Mouse (Mus musculus) urinary bladder, adult 18-20 months (tissue): ENCODE results near the gene Slc43a2.

Source experiments
- DNase-seq, 2 experiments: peaks; one replicate each; pipeline ENCODE4 v3.0.0; 2022; ENCODE audit warnings: low spot score in 2 of 2, mixed read lengths in 2 of 2

Gene Slc43a2

DNA sequence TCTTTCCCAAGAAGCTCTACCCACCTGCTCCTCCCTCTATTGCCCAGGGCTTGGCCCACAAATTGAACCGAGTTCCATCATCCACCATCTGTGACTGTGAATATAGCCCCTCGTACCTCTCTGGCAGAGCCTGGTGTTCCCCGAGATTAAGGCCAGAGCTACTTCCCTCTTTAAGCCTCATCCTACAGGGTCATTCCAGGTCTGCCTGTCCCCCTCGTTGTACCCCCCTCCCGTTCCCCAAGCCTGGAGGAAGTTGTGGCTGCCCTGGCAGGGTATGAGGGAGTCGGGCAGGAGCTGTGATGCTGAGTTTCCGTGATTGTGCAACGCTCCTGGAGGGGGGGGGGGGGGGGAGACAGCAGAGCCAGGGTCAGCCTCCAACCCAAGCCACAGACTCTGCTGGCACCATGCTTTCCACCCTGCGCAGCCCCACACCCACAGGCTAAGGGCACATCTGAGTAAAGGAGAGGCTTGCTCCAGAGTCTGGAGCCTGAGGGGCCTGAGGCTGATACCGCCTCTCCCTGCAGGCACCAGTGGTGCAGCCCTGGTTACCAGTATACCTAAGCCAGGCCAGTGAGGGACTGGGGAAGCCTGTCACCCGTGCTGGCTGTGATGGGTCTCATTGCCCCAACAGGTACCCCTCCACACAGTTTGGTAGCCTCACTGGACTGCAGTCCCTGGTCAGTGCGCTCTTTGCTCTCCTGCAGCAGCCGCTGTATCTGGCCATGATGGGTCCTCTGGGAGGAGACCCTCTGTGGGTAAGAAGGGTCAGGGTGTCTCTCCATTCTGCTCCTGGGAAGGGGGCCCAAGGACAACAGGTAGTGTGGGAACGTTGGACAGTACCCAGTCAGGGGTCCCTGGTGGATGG, 39.9 kb downstream of the Slc43a2 start:
- DNase-seq = peak in 1 of 2 experiments; percentile 39

- DNase-seq = no peak
Observed at GRCm38 (mm10) chr11:75572301-75572791, 40.9 kb downstream of the Slc43a2 start.

DNA sequence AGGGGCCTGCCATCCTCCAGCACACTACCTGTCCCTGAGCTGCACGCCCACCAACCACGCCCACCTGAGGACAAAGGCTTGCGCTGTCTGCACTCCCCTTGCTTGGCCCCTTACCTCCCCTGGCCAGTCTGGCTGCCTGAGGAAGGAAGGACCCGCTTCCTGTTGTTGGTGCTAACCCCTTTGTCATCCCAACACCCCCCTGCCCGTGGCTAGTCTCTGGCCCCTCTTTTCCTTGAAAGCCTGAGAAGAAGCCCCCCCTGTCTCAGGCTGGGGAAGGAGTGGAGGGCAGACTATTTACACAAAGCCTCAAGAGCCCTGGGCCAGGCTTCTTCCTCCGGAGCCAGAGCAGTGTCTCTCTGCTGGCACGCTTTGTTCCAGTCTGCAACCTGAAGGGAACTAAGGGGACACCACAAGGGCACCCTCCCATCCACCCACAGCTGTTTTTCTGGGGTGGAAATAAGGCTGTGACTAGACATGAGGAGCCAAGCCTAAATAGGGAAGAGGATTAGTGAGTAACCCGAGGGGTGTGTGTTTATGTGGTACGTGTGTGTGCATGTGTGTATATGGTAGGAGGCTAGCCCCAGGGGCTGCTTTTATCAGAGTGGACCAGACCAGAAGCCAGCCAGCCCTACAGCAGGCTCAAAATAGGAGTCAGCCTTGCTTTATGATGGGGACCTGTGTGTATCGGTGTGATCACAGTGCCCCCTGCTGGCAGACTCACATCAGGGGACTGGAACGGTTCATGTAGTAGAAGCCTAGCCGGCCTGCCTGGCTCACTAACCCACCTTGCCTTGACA, 41.6 kb downstream of the Slc43a2 start:
- DNase-seq = peak; percentile 85 to 86

- no peak for DNase-seq
Observed at GRCm38 (mm10) chr11:75574378-75575123, 43.1 kb downstream of the Slc43a2 start.

GRCm38 (mm10) chr11:75575560-75576123, 44.1 kb downstream of the Slc43a2 start:
- no peak for DNase-seq

GRCm38 (mm10) chr11:75578609-75579008, 47.1 kb downstream of the Slc43a2 start:
- no peak for DNase-seq

- DNase-seq = no peak
Observed at GRCm38 (mm10) chr11:75581495-75582149, 50.1 kb downstream of the Slc43a2 start.

DNA sequence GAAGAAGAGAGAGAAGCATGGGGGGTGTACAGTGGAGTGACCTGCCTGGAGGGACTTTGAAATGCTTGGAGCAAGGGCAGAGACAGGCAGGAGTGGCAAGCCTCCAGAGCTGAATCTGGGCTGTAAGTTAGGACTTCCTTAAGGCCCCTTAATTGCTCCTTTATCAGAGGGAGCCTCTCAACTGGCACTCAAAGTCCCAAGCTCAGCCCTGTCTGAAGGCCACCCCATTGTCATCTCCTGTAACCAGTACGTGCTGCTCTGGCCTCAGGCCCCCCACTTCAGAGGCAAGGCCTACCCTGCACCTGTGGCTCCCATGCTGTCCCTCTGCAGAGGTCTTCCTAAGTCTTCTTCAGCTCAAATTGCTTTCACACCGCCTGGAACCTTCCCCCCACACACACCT, 52.0 kb downstream of the Slc43a2 start:
- no peak for DNase-seq

- no peak for DNase-seq
Observed at GRCm38 (mm10) chr11:75585061-75585460, 53.6 kb downstream of the Slc43a2 start.

DNA sequence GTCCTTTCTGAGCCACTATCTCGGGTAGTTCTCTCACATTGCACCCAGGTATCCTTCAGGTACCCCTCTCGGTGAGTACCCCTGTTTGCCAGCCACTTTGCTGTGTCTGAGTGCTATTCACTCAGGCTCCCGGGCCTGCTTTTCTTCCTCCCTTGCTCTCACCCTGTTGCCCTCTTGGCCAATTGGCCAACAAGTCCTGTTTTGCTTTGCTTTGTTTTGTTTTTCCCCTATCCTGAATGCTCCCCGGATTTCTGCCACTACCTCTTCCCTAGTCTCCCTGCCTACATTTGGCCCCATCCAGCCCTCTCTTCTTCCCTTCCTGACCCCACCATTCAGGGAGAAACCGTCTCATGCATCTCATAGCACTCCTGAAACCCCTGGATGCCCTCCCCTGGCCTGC, 54.5 kb downstream of the Slc43a2 start:
- DNase-seq = no peak

GRCm38 (mm10) chr11:75586963-75587362, 55.5 kb downstream of the Slc43a2 start:
- no peak for DNase-seq

DNA sequence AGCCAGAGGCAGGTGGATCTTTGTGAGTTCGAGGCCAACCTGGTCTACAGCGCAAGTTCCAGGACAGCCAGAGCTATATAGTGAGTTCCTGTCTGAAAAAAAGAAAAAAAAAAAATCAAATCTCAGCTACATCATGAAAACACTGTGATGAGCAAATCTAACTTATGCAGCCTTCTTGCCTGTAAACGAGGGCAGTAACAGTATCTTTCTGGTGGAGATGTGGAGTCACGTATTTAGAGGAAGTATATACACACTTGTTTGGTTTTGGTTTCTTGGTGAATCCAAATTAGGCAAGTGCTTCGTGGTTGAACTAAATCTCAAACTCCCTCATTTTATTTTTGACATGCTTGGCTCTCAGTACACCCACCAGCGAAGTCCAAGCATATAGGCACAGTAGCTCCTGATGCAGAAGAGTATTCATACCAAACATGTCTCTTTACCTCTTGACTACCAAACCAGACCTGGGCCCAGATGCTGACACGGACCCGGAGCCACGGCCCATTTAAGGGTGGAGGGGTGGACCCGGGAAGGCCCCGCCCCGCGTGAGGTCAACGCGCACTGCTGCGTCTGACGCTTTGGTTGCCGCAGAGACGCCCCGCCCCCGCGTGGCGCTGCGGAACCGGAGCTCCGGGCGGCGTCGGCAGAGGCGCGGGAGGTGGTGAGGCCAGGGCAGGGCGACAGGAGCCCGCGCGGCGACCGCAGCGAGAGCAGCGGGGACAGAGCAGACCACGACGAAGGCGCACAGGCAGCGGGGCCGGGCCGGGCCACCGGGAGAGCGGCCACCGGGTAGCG, 56.2 kb downstream of the Slc43a2 start, which contains the start of gene Pitpna:
Pitpna (plus strand) TSS at position 605 of the 792 bp plus-strand sequence.
- peak; percentile 90 to 93 for DNase-seq

DNA sequence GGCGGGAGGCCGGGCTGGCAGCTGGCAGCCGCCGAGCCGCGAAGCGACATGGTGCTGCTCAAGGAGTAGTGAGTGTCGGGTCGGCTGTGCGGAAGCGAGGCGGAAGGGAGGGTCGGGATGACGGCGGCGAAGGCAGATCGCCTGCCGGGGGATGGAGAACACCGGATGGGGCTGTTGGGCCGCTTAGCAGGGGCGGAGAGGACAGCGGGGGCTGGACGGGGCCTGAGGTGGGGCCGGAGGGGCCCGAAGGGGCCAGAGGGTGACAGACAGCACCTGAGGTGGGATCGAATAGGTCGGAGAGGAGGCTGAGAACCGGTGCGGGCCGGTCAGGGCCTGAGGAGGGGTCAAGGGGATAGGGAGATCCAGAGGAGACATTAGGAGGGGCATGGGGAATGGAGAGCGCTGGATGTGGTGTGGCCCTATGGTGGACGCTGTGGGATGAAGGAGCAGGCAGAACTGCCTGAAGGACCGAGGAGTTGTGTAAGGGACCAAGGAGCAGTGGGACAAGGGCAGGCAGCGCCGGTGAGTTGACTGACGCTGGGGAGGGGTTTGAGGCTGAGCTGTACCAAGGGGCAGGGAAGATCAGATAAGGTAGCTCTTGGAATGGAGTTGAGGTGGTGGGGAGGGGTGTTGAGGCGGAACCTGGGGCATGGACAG, 56.9 kb downstream of the Slc43a2 start:
- peak in 1 of 2 experiments; percentile 45 for DNase-seq

DNA sequence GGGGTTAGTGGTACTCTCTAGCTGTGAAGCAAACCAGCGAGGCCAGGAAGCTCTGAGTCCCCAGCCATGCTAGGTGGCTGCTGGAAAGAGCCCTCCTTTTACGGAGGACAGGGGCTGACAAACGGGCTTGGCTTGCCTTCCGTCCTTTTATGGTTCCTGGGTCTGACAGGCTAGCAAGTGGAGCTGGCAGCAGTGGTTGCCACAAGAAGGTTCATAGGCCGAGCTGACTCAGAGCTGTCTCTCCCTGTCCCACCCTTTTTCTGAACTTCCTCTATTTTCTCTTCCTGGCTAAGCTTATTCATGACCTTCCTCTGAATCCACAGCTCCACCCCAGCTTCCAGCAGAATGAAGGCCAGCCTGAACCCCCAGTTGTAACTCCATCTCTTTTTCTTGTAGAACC, 61.1 kb downstream of the Slc43a2 start:
- peak in 1 of 2 experiments; percentile 64 for DNase-seq

- no peak for DNase-seq
Observed at GRCm38 (mm10) chr11:75594431-75594830, 62.9 kb downstream of the Slc43a2 start.

DNA sequence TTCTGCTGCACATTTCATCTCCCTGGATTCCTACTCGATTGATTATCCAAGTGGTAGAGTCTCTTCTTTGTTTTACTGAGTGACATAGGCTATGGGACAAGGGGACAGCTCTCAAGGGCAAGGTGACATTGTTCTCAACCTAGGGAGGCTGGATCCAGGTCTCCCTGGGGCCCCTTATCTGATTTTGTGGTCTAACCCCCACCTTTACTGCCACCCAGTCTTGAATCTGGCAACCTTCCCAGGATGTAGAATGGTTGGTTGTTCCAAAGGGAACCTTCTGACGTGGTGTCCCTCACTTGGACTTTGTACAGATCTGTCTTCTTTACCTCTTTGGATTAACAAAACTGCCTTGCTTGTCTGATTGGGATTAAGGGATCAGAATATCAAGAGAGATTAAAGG, 63.9 kb downstream of the Slc43a2 start:
- no peak for DNase-seq

DNA sequence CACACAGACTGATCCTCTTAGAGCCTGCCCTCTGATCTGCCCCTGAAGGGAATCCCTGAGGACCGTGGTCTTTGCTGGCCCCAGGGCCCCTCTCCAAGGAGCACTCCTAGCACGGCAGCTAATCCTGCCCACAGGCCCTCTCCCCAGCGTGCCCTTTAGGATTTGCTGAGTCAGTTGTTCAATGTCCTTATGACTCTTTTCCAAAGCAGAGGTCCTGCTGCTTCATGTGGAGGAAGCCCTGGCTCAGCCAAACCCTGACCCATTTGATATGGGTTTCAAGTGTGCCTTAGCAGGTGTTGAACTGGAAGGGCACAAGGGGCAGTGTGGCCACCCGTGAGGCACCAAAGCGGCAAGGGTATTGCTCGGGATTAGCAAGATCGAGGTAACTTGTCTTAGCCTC, 64.3 kb downstream of the Slc43a2 start:
- no peak for DNase-seq

GRCm38 (mm10) chr11:75596726-75597255, 65.3 kb downstream of the Slc43a2 start:
- DNase-seq = no peak

DNA sequence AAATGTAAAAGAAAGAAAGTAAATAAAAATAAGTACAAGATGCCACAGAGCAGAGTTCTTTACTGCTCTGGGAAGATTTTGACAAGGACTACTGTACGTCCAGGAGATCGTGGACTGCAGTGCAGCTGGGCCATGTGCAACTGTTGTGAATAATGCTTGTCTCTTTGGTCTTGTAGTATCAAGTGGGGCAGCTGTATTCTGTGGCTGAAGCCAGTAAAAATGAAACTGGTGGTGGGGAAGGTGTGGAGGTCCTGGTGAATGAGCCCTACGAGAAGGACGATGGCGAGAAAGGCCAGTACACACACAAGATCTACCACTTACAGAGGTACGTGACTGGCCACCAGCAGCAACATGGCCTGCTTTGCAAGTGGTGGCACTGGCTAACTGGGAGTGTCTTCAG, 66.5 kb downstream of the Slc43a2 start:
- DNase-seq = no peak
